Mouse (Mus musculus): ENCODE data around the gene Cryba4. TPM values are rescaled to one million over a fixed set of nuclear protein-coding genes. Genes with fewer than 3 reads are reported as not detected.
A peak's percentile ranks its signal among the peaks of the same experiment; 100 is the strongest.

Gene Cryba4
- polyA plus RNA-seq, 1 experiment from 2014 or later: 1.4 TPM

GRCm38 (mm10) chr5:112285548-112286085 is 33.3 kb upstream of the Cryba4 start:
- H3K4me3 ChIP-seq: no peak overlapping the region
- no peak overlapping the region for H3K27ac ChIP-seq
- H3K4me1 ChIP-seq (replicated peaks): peaks cover 82% of the 10 kb centered on the region
- ATAC-seq (replicated peaks; ENCODE audit: insufficient number of reproducible peaks, insufficient read depth, low FRiP score, low read depth): no peak
- H3K4me2 ChIP-seq: no peak overlapping the region
- WGBS: 86% methylated on average over 7 of the region's 7 CpGs
- no peaks in the 10 kb centered on the region for H3K36me3 ChIP-seq
- no peaks in the 10 kb centered on the region for H3K27me3 ChIP-seq
- H3K9ac ChIP-seq: no peak overlapping the region
- no peaks in the 10 kb centered on the region for H3K9me3 ChIP-seq (replicated peaks)

- Histone ChIP-seq H3K9me3 (replicated peaks) (no peaks in the 10 kb centered on the region), H3K4me2 (no peak overlapping the region), H3K36me3 (no peaks in the 10 kb centered on the region), H3K9ac (no peak overlapping the region), H3K27me3 (no peaks in the 10 kb centered on the region), H3K4me1 (replicated peaks) (peaks cover 85% of the 10 kb centered on the region), H3K27ac (peak overlapping the region; percentile 74), H3K4me3 (no peak overlapping the region)
- ATAC-seq (replicated peaks; ENCODE audit: insufficient number of reproducible peaks, insufficient read depth, low FRiP score, low read depth): no peak
- WGBS: 54% methylated on average over 7 of the region's 7 CpGs
These were observed 31.9 kb upstream of the Cryba4 start for GRCm38 (mm10) chr5:112284203-112284582.

GRCm38 (mm10) chr5:112283543-112284202 is 31.4 kb upstream of the Cryba4 start:
- H3K27ac ChIP-seq: peak overlapping the region; percentile 74
- H3K4me1 ChIP-seq (replicated peaks): peaks cover 87% of the 10 kb centered on the region
- WGBS: 50% methylated on average over 10 of the region's 10 CpGs
- no peak overlapping the region for H3K9ac ChIP-seq
- H3K9me3 ChIP-seq (replicated peaks): no peaks in the 10 kb centered on the region
- no peaks in the 10 kb centered on the region for H3K27me3 ChIP-seq
- H3K36me3 ChIP-seq: no peaks in the 10 kb centered on the region
- ATAC-seq (replicated peaks; ENCODE audit: insufficient number of reproducible peaks, insufficient read depth, low FRiP score, low read depth): peak; percentile 45; the same call in 1 of the 2 replicates
- peak overlapping the region; percentile 17; the same call in 1 of the 2 replicates for H3K4me2 ChIP-seq
- no peak overlapping the region for H3K4me3 ChIP-seq

- peak overlapping the region; percentile 74 for H3K27ac ChIP-seq
- H3K4me2 ChIP-seq: peak overlapping the region; percentile 17; the same call in 1 of the 2 replicates
- H3K36me3 ChIP-seq: no peaks in the 10 kb centered on the region
- no peak overlapping the region for H3K9ac ChIP-seq
- 60% methylated on average over 9 of the region's 9 CpGs for WGBS
- H3K4me3 ChIP-seq: no peak overlapping the region
- no peak for ATAC-seq (replicated peaks; ENCODE audit: insufficient number of reproducible peaks, insufficient read depth, low FRiP score, low read depth)
- H3K4me1 ChIP-seq (replicated peaks): peaks cover 85% of the 10 kb centered on the region
- no peaks in the 10 kb centered on the region for H3K9me3 ChIP-seq (replicated peaks)
- H3K27me3 ChIP-seq: no peaks in the 10 kb centered on the region
These were observed 30.6 kb upstream of the Cryba4 start for GRCm38 (mm10) chr5:112282780-112283482.

- Histone ChIP-seq H3K27me3 (no peaks in the 10 kb centered on the region), H3K36me3 (no peaks in the 10 kb centered on the region), H3K4me3 (no peak overlapping the region), H3K27ac (peak overlapping the region; percentile 74), H3K4me2 (no peak overlapping the region), H3K4me1 (replicated peaks) (peaks cover 83% of the 10 kb centered on the region), H3K9me3 (replicated peaks) (no peaks in the 10 kb centered on the region), H3K9ac (0 out of 2 replicates have a peak overlapping the region, but pooled peaks have one; percentile 5)
- no peak for ATAC-seq (replicated peaks; ENCODE audit: insufficient number of reproducible peaks, insufficient read depth, low FRiP score, low read depth)
- 63% methylated on average over 6 of the region's 6 CpGs for WGBS
These were observed 29.9 kb upstream of the Cryba4 start for GRCm38 (mm10) chr5:112282123-112282779.

GRCm38 (mm10) chr5:112281676-112282075 is 29.4 kb upstream of the Cryba4 start:
- Histone ChIP-seq H3K9ac (no peak overlapping the region), H3K9me3 (replicated peaks) (no peaks in the 10 kb centered on the region), H3K4me3 (no peak overlapping the region), H3K4me1 (replicated peaks) (peaks cover 80% of the 10 kb centered on the region), H3K27ac (peak overlapping the region; percentile 74), H3K4me2 (no peak overlapping the region), H3K36me3 (no peaks in the 10 kb centered on the region), H3K27me3 (no peaks in the 10 kb centered on the region)
- WGBS: 71% methylated on average over 4 of the region's 4 CpGs
- ATAC-seq (replicated peaks; ENCODE audit: insufficient number of reproducible peaks, insufficient read depth, low FRiP score, low read depth): no peak

- no peaks in the 10 kb centered on the region for H3K36me3 ChIP-seq
- H3K27ac ChIP-seq: peak overlapping the region; percentile 74
- H3K9ac ChIP-seq: no peak overlapping the region
- peaks cover 76% of the 10 kb centered on the region for H3K4me1 ChIP-seq (replicated peaks)
- no peak overlapping the region for H3K4me2 ChIP-seq
- no peaks in the 10 kb centered on the region for H3K9me3 ChIP-seq (replicated peaks)
- no peak for ATAC-seq (replicated peaks; ENCODE audit: insufficient number of reproducible peaks, insufficient read depth, low FRiP score, low read depth)
- WGBS: 58% methylated on average over 15 of the region's 15 CpGs
- no peak overlapping the region for H3K4me3 ChIP-seq
- no peaks in the 10 kb centered on the region for H3K27me3 ChIP-seq
These were observed 28.7 kb upstream of the Cryba4 start for GRCm38 (mm10) chr5:112280863-112281660.

GRCm38 (mm10) chr5:112280151-112280550 is 27.8 kb upstream of the Cryba4 start:
- H3K4me2 ChIP-seq: peak overlapping the region; percentile 19
- H3K4me1 ChIP-seq (replicated peaks): peaks cover 77% of the 10 kb centered on the region
- no peaks in the 10 kb centered on the region for H3K36me3 ChIP-seq
- H3K9ac ChIP-seq: no peak overlapping the region; the same call in 1 of the 2 replicates
- no peak overlapping the region for H3K4me3 ChIP-seq
- no peaks in the 10 kb centered on the region for H3K9me3 ChIP-seq (replicated peaks)
- no peaks in the 10 kb centered on the region for H3K27me3 ChIP-seq
- peak overlapping the region; percentile 74 for H3K27ac ChIP-seq
- 72% methylated on average over 7 of the region's 7 CpGs for WGBS
- ATAC-seq (replicated peaks; ENCODE audit: insufficient number of reproducible peaks, insufficient read depth, low FRiP score, low read depth): no peak

- Histone ChIP-seq H3K36me3 (no peaks in the 10 kb centered on the region), H3K9ac (no peak overlapping the region; the same call in 1 of the 2 replicates), H3K4me3 (no peak overlapping the region), H3K27ac (peak overlapping the region; percentile 74; the same call in 1 of the 2 replicates), H3K27me3 (no peaks in the 10 kb centered on the region), H3K4me1 (replicated peaks) (peaks cover 69% of the 10 kb centered on the region), H3K4me2 (peak overlapping the region; percentile 19), H3K9me3 (replicated peaks) (no peaks in the 10 kb centered on the region)
- WGBS: 73% methylated on average over 17 of the region's 17 CpGs
- no peak for ATAC-seq (replicated peaks; ENCODE audit: insufficient number of reproducible peaks, insufficient read depth, low FRiP score, low read depth)
These were observed 27.1 kb upstream of the Cryba4 start for GRCm38 (mm10) chr5:112279181-112280021.

- Histone ChIP-seq H3K4me1 (replicated peaks) (peaks cover 55% of the 10 kb centered on the region), H3K9me3 (replicated peaks) (no peaks in the 10 kb centered on the region), H3K4me2 (peak overlapping the region; percentile 77), H3K9ac (no peak overlapping the region), H3K4me3 (peak overlapping the region; percentile 80), H3K27ac (no peak overlapping the region), H3K36me3 (no peaks in the 10 kb centered on the region), H3K27me3 (no peaks in the 10 kb centered on the region)
- ATAC-seq (replicated peaks; ENCODE audit: insufficient number of reproducible peaks, insufficient read depth, low FRiP score, low read depth): no peak
- WGBS: 79% methylated on average over 11 of the region's 11 CpGs
These were observed 25.7 kb upstream of the Cryba4 start for GRCm38 (mm10) chr5:112277906-112278470.
